Mouse (Mus musculus): ENCODE measurements around the gene Gpr108.

- TF ChIP-seq POLR2A (IDR thresholded peaks at IDR 0.05; ENCODE audit: low read depth, low read length) (no peak), CTCF (IDR thresholded peaks at IDR 0.05; ENCODE audit: borderline replicate concordance, insufficient read depth, low read length) (no peak)
Observed at GRCm38 (mm10) chr17:57237181-57237580, 11.1 kb downstream of the Gpr108 start.

Measured in embryonic fibroblast, embryonic 13.5 days (primary cell).